Mouse (Mus musculus): Measurements from ENCODE around the gene Nup107. TPM values are rescaled to one million over a fixed set of nuclear protein-coding genes. Genes with fewer than 3 reads are reported as not detected.

The Nup107 gene
- polyA plus RNA-seq (2016; fragmentation: Nextera tagmentation; extraction: Ambion mirVana) = 87.5 and 95.3 TPM in 2 replicates

- Histone ChIP-seq H3K4me2 (peak within 1 kb of the TSS; percentile 85), H3K36me3 (replicated peaks) (peaks cover 12% of the 10 kb centered on the region), H3K4me1 (peaks cover 16% of the 10 kb centered on the region), H3K9me3 (peaks cover 3% of the 10 kb centered on the region; the same call in 1 of the 2 replicates), H3K9ac (peak within 1 kb of the TSS; percentile 80), H3K27ac (peak within 1 kb of the TSS; percentile 69), H3K4me3 (replicated peaks) (peak within 1 kb of the TSS; percentile 82), H3K27me3 (no peaks in the 10 kb centered on the region)
- ATAC-seq (ENCODE audit: low FRiP score) = peak; percentile 99
- WGBS = under 1% methylated on average over 75 of the region's 75 CpGs
Measured at GRCm38 (mm10) chr10:117792141-117793091, at the start of gene Nup107. TSS of gene Nup107 (minus strand) at chr10:117792705.

DNA sequence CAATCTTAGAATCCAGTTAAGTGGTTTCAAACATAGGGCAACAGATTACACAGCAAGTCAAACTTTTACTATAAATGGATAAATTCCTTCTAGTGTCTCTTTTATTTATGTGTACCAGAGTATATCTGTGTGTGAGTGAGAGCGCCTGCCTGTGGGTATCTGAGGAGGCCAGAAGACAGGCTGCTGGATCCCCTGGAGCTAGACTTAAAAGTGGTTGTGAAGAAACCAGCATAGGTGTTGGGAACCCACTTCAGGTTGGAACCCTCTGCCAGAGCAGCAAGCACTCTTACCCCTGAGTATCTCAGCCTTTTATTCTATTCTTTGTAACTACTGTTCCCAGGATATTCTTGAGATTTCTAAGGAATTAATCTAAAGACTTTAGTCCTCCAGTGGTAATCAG, 49.3 kb upstream of the Nup107 start:
- ATAC-seq (ENCODE audit: low FRiP score) = no peak
- Histone ChIP-seq H3K9me3 (no peaks in the 10 kb centered on the region), H3K27me3 (no peaks in the 10 kb centered on the region), H3K36me3 (replicated peaks) (no peaks in the 10 kb centered on the region), H3K9ac (no peak overlapping the region), H3K4me1 (peaks cover 18% of the 10 kb centered on the region), H3K4me3 (replicated peaks) (no peak overlapping the region), H3K27ac (no peak overlapping the region), H3K4me2 (no peak overlapping the region)
- 93% methylated on average over 1 of the region's 1 CpGs for WGBS

GRCm38 (mm10) chr10:117840431-117840995, 48.0 kb upstream of the Nup107 start:
- H3K4me2 ChIP-seq = no peak overlapping the region
- H3K36me3 ChIP-seq (replicated peaks) = no peaks in the 10 kb centered on the region
- peaks cover 14% of the 10 kb centered on the region for H3K4me1 ChIP-seq
- H3K27ac ChIP-seq = no peak overlapping the region
- 95% methylated on average over 5 of the region's 5 CpGs for WGBS
- H3K27me3 ChIP-seq = no peaks in the 10 kb centered on the region
- no peak overlapping the region for H3K4me3 ChIP-seq (replicated peaks)
- no peak overlapping the region for H3K9ac ChIP-seq
- ATAC-seq (ENCODE audit: low FRiP score) = no peak
- no peaks in the 10 kb centered on the region for H3K9me3 ChIP-seq

DNA sequence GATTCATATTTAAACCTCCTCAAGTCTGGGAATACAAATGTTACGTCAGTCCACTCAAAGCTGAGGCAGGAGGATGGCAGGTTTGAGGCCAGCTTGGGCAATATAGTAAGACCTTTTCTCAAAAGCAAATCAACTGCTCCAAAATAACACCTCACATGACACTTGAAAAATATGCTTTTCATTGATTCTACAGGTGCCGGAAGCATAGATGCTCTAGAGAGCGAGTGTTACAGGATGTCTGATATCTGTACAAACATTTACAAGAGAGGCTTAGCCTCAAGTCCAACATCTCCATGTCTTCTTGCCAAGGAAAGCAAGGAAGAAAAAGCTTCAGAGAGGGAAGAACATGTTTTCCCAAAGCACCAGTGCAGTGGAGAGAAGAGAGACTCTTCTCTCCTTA, 47.2 kb upstream of the Nup107 start:
- Histone ChIP-seq H3K4me2 (no peak overlapping the region), H3K36me3 (replicated peaks) (no peaks in the 10 kb centered on the region), H3K4me1 (peaks cover 13% of the 10 kb centered on the region), H3K4me3 (replicated peaks) (no peak overlapping the region), H3K27ac (no peak overlapping the region), H3K27me3 (no peaks in the 10 kb centered on the region), H3K9me3 (no peaks in the 10 kb centered on the region), H3K9ac (no peak overlapping the region)
- WGBS = 93% methylated on average over 3 of the region's 3 CpGs
- no peak for ATAC-seq (ENCODE audit: low FRiP score)

DNA sequence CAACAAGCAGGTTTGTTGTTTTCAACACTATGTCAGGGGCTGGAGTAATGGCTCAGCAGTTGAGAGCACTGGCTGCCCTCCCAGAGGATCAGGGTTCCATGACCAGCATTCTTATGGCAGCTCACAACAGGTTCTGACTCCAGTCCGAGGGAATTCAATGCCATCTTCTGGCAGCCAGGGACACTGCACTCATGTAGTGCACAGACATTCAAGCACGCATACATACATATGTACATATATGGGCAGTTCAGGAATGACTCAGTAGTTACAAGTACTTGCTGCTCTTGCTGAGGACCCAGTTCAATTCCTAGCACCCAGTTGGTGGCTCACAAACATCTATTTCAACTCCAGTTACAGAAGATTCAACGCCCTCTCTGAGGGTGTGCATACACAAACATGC, 46.4 kb upstream of the Nup107 start:
- H3K27me3 ChIP-seq = no peaks in the 10 kb centered on the region
- peaks cover 4% of the 10 kb centered on the region; the same call in 1 of the 2 replicates for H3K4me1 ChIP-seq
- H3K9ac ChIP-seq = no peak overlapping the region
- H3K36me3 ChIP-seq (replicated peaks) = no peaks in the 10 kb centered on the region
- WGBS = 90% methylated on average over 3 of the region's 3 CpGs
- H3K4me2 ChIP-seq = no peak overlapping the region
- H3K27ac ChIP-seq = no peak overlapping the region
- no peaks in the 10 kb centered on the region for H3K9me3 ChIP-seq
- no peak overlapping the region for H3K4me3 ChIP-seq (replicated peaks)
- no peak for ATAC-seq (ENCODE audit: low FRiP score)

- Histone ChIP-seq H3K4me2 (no peak overlapping the region), H3K9ac (no peak overlapping the region), H3K4me1 (no peaks in the 10 kb centered on the region), H3K27me3 (no peaks in the 10 kb centered on the region), H3K36me3 (replicated peaks) (no peaks in the 10 kb centered on the region), H3K4me3 (replicated peaks) (no peak overlapping the region), H3K27ac (no peak overlapping the region), H3K9me3 (no peaks in the 10 kb centered on the region)
- no peak for ATAC-seq (ENCODE audit: low FRiP score)
- WGBS = 90% methylated on average over 2 of the region's 2 CpGs
Measured at GRCm38 (mm10) chr10:117836354-117836753, 43.8 kb upstream of the Nup107 start.

DNA sequence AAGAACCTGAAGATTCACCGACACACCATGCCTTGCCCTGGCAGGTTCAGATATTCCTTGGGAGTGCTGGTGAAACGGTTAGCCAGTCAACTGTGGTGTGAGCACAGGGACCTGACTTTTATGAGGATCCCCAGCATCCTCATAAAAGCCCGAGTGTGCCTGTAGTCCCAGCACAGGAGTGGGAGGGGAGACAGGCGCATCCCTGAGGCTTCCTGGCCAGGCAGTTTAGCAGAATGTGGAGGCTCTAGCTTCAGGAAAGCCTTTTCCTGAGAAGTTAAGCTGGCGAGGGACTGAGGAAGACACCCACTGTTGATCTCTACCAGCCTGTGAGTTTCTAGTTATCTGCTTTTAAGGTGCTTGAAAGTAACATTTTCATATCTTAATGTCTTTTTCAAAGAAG, 42.9 kb upstream of the Nup107 start:
- no peak overlapping the region for H3K9ac ChIP-seq
- 73% methylated on average over 5 of the region's 5 CpGs for WGBS
- no peaks in the 10 kb centered on the region for H3K9me3 ChIP-seq
- H3K4me3 ChIP-seq (replicated peaks) = no peak overlapping the region
- no peak overlapping the region for H3K27ac ChIP-seq
- H3K27me3 ChIP-seq = no peaks in the 10 kb centered on the region
- H3K4me2 ChIP-seq = no peak overlapping the region
- no peak for ATAC-seq (ENCODE audit: low FRiP score)
- no peaks in the 10 kb centered on the region for H3K4me1 ChIP-seq
- no peaks in the 10 kb centered on the region for H3K36me3 ChIP-seq (replicated peaks)

GRCm38 (mm10) chr10:117830797-117831196, 38.3 kb upstream of the Nup107 start:
- peaks cover 8% of the 10 kb centered on the region; the same call in 1 of the 2 replicates for H3K4me1 ChIP-seq
- no peak overlapping the region for H3K4me2 ChIP-seq
- no peak for ATAC-seq (ENCODE audit: low FRiP score)
- H3K27me3 ChIP-seq = no peaks in the 10 kb centered on the region
- no peak overlapping the region for H3K4me3 ChIP-seq (replicated peaks)
- H3K9ac ChIP-seq = no peak overlapping the region
- H3K9me3 ChIP-seq = no peaks in the 10 kb centered on the region
- 95% methylated on average over 3 of the region's 3 CpGs for WGBS
- no peak overlapping the region for H3K27ac ChIP-seq
- H3K36me3 ChIP-seq (replicated peaks) = no peaks in the 10 kb centered on the region

- no peaks in the 10 kb centered on the region for H3K36me3 ChIP-seq (replicated peaks)
- ATAC-seq (ENCODE audit: low FRiP score) = no peak
- peaks cover 11% of the 10 kb centered on the region; the same call in 1 of the 2 replicates for H3K4me1 ChIP-seq
- WGBS = 93% methylated on average over 7 of the region's 7 CpGs
- H3K4me3 ChIP-seq (replicated peaks) = no peak overlapping the region
- no peaks in the 10 kb centered on the region for H3K9me3 ChIP-seq
- no peak overlapping the region for H3K4me2 ChIP-seq
- no peak overlapping the region for H3K27ac ChIP-seq
- no peak overlapping the region for H3K9ac ChIP-seq
- no peaks in the 10 kb centered on the region for H3K27me3 ChIP-seq
Measured at GRCm38 (mm10) chr10:117829472-117830155, 37.1 kb upstream of the Nup107 start.

GRCm38 (mm10) chr10:117829022-117829421, 36.5 kb upstream of the Nup107 start:
- 85% methylated on average over 4 of the region's 4 CpGs for WGBS
- Histone ChIP-seq H3K9me3 (no peaks in the 10 kb centered on the region), H3K27me3 (no peaks in the 10 kb centered on the region), H3K4me1 (peaks cover 11% of the 10 kb centered on the region; the same call in 1 of the 2 replicates), H3K9ac (no peak overlapping the region), H3K36me3 (replicated peaks) (no peaks in the 10 kb centered on the region), H3K27ac (no peak overlapping the region), H3K4me3 (replicated peaks) (no peak overlapping the region), H3K4me2 (no peak overlapping the region)
- ATAC-seq (ENCODE audit: low FRiP score) = no peak

GRCm38 (mm10) chr10:117828536-117828935, 36.0 kb upstream of the Nup107 start:
- Histone ChIP-seq H3K9ac (no peak overlapping the region), H3K4me1 (peaks cover 11% of the 10 kb centered on the region; the same call in 1 of the 2 replicates), H3K4me3 (replicated peaks) (no peak overlapping the region), H3K36me3 (replicated peaks) (peaks cover under 1% of the 10 kb centered on the region), H3K4me2 (no peak overlapping the region), H3K27ac (no peak overlapping the region), H3K9me3 (no peaks in the 10 kb centered on the region), H3K27me3 (no peaks in the 10 kb centered on the region)
- 82% methylated on average over 4 of the region's 4 CpGs for WGBS
- no peak for ATAC-seq (ENCODE audit: low FRiP score)

- Histone ChIP-seq H3K4me2 (no peak overlapping the region), H3K9ac (no peak overlapping the region), H3K9me3 (no peaks in the 10 kb centered on the region), H3K4me3 (replicated peaks) (no peak overlapping the region), H3K4me1 (peaks cover 11% of the 10 kb centered on the region; the same call in 1 of the 2 replicates), H3K27me3 (no peaks in the 10 kb centered on the region), H3K27ac (no peak overlapping the region), H3K36me3 (replicated peaks) (peaks cover 31% of the 10 kb centered on the region)
- no peak for ATAC-seq (ENCODE audit: low FRiP score)
- WGBS = 92% methylated on average over 4 of the region's 4 CpGs
Measured at GRCm38 (mm10) chr10:117824647-117825046, 32.1 kb upstream of the Nup107 start.

Data from forebrain, embryonic 12.5 days (tissue).